Mouse (Mus musculus) hindbrain, embryonic 13.5 days (tissue): ENCODE data around the gene Igsf3. TPM values are rescaled to one million over a fixed set of nuclear protein-coding genes. Genes with fewer than 3 reads are reported as not detected.

ENCODE experiments used
- ATAC-seq: fragments of 200-750 bp; cut with Nextera tagmentation; 2 replicates; pipeline ENCODE4 v1.8.0; 2017; ENCODE audit warnings: moderate TSS enrichment; ENCODE audit not compliant: low FRiP score
- H3K27ac ChIP-seq: fragments of 300-500 bp; sonication (generic); 2 replicates; pipeline ENCODE4 v1.5.1; 2015; ENCODE audit warnings: inconsistent platforms, mild to moderate bottlenecking, moderate library complexity
- H3K27me3 ChIP-seq: fragments of 300-500 bp; sonication (generic); 2 replicates; pipeline ENCODE4 v1.6.1; 2015; ENCODE audit warnings: mild to moderate bottlenecking, inconsistent platforms
- H3K36me3 ChIP-seq: fragments of 300-500 bp; sonication (generic); 2 replicates; pipeline ENCODE4 v1.6.1; 2015; ENCODE audit warnings: mild to moderate bottlenecking, inconsistent platforms
- H3K4me1 ChIP-seq: fragments of 300-500 bp; sonication (generic); replicated peaks from 2 replicates; pipeline ENCODE4 v1.6.1; 2015; ENCODE audit warnings: inconsistent platforms
- H3K4me2 ChIP-seq: fragments of 300-500 bp; sonication (generic); 2 replicates; pipeline ENCODE4 v1.6.1; 2015; ENCODE audit warnings: inconsistent platforms, mild to moderate bottlenecking, moderate library complexity
- H3K4me3 ChIP-seq: fragments of 300-500 bp; sonication (generic); 2 replicates; pipeline ENCODE4 v1.5.1; 2015; ENCODE audit warnings: mild to moderate bottlenecking, inconsistent platforms
- H3K9ac ChIP-seq: fragments of 300-500 bp; sonication (generic); 2 replicates; pipeline ENCODE4 v1.6.1; 2015; ENCODE audit warnings: mild to moderate bottlenecking, inconsistent platforms
- H3K9me3 ChIP-seq: fragments of 300-500 bp; sonication (generic); 2 replicates; pipeline ENCODE4 v1.6.1; 2016; ENCODE audit warnings: inconsistent platforms
- WGBS: fragments of 180-500 bp; shearing (Covaris S2); methylation state at CpG from one replicate; pipeline ENCODE4 v1.1.7; 2015; 5-methylcytosine and 5-hydroxymethylcytosine counted together
- polyA plus RNA-seq: library from polyadenylated mRNA; unstranded; fragments of >200 nt; fragmentation: Nextera tagmentation; extraction: Ambion mirVana; gene quantifications from 2 replicates; pipeline ENCODE4 v1.2.1, GENCODE M21; 2015

The Igsf3 gene
- polyA plus RNA-seq, 1 experiment from 2014 or later, result 87.9 TPM

- Histone ChIP-seq H3K27ac (peak overlapping the region; percentile 90), H3K27me3 (0 out of 2 replicates have a peak, but pooled peaks cover 3% of the 10 kb centered on the region), H3K4me3 (peak overlapping the region; percentile 85), H3K9ac (peak overlapping the region; percentile 97), H3K9me3 (no peaks in the 10 kb centered on the region), H3K36me3 (no peaks in the 10 kb centered on the region), H3K4me1 (peaks cover 58% of the 10 kb centered on the region), H3K4me2 (peak overlapping the region; percentile 89)
- 0% methylated on average over 12 of the region's 12 CpGs for WGBS
- ATAC-seq, result 0 out of 2 replicates have a peak, but pooled peaks have one; percentile 33
Measured at GRCm38 (mm10) chr3:101378102-101378501, 1.2 kb downstream of the Igsf3 start.

- peak overlapping the region; percentile 97 for H3K9ac ChIP-seq
- H3K4me1 ChIP-seq, result peaks cover 73% of the 10 kb centered on the region
- no peaks in the 10 kb centered on the region for H3K9me3 ChIP-seq
- peak overlapping the region; percentile 68; the same call in 1 of the 2 replicates for H3K27ac ChIP-seq
- WGBS, result 14% methylated on average over 4 of the region's 4 CpGs
- H3K36me3 ChIP-seq, result no peaks in the 10 kb centered on the region
- H3K4me3 ChIP-seq, result peak overlapping the region; percentile 85
- H3K27me3 ChIP-seq, result no peaks in the 10 kb centered on the region
- 0 out of 2 replicates have a peak, but pooled peaks have one; percentile 11 for ATAC-seq
- peak overlapping the region; percentile 89 for H3K4me2 ChIP-seq
Measured at GRCm38 (mm10) chr3:101379789-101380188, 2.9 kb downstream of the Igsf3 start.

GRCm38 (mm10) chr3:101381691-101382090 lies 4.8 kb downstream of the Igsf3 start:
- ATAC-seq, result no peak
- Histone ChIP-seq H3K9me3 (no peaks in the 10 kb centered on the region), H3K27ac (no peak overlapping the region), H3K36me3 (no peaks in the 10 kb centered on the region), H3K9ac (no peak overlapping the region), H3K27me3 (no peaks in the 10 kb centered on the region), H3K4me3 (peak overlapping the region; percentile 85), H3K4me2 (peak overlapping the region; percentile 89), H3K4me1 (peaks cover 83% of the 10 kb centered on the region)
- WGBS, result 78% methylated on average over 5 of the region's 5 CpGs

- WGBS, result 56% methylated on average over 4 of the region's 4 CpGs
- Histone ChIP-seq H3K36me3 (no peaks in the 10 kb centered on the region), H3K27me3 (no peaks in the 10 kb centered on the region), H3K9ac (no peak overlapping the region), H3K9me3 (no peaks in the 10 kb centered on the region), H3K4me3 (no peak overlapping the region), H3K4me1 (peaks cover 85% of the 10 kb centered on the region), H3K4me2 (peak overlapping the region; percentile 89), H3K27ac (no peak overlapping the region)
- ATAC-seq, result no peak
Measured at GRCm38 (mm10) chr3:101382751-101383150, 5.9 kb downstream of the Igsf3 start.

- Histone ChIP-seq H3K4me2 (no peak overlapping the region), H3K9ac (no peak overlapping the region), H3K4me3 (no peak overlapping the region), H3K36me3 (no peaks in the 10 kb centered on the region), H3K4me1 (peaks cover 84% of the 10 kb centered on the region), H3K27ac (0 out of 2 replicates have a peak overlapping the region, but pooled peaks have one; percentile 40), H3K9me3 (no peaks in the 10 kb centered on the region), H3K27me3 (no peaks in the 10 kb centered on the region)
- WGBS, result 41% methylated on average over 8 of the region's 8 CpGs
- ATAC-seq, result no peak
Measured at GRCm38 (mm10) chr3:101386430-101387016, 9.6 kb downstream of the Igsf3 start.

GRCm38 (mm10) chr3:101387849-101388248 lies 11.0 kb downstream of the Igsf3 start:
- H3K4me2 ChIP-seq, result peak overlapping the region; percentile 34
- no peaks in the 10 kb centered on the region for H3K9me3 ChIP-seq
- ATAC-seq, result no peak
- H3K27me3 ChIP-seq, result no peaks in the 10 kb centered on the region
- no peak overlapping the region for H3K9ac ChIP-seq
- 8% methylated on average over 7 of the region's 10 CpGs for WGBS
- H3K4me1 ChIP-seq, result peaks cover 83% of the 10 kb centered on the region
- no peaks in the 10 kb centered on the region for H3K36me3 ChIP-seq
- H3K27ac ChIP-seq, result no peak overlapping the region
- H3K4me3 ChIP-seq, result no peak overlapping the region

- 82% methylated on average over 3 of the region's 3 CpGs for WGBS
- Histone ChIP-seq H3K4me1 (peaks cover 84% of the 10 kb centered on the region), H3K4me2 (no peak overlapping the region), H3K27me3 (no peaks in the 10 kb centered on the region), H3K4me3 (no peak overlapping the region), H3K9me3 (no peaks in the 10 kb centered on the region), H3K27ac (no peak overlapping the region), H3K36me3 (no peaks in the 10 kb centered on the region), H3K9ac (0 out of 2 replicates have a peak overlapping the region, but pooled peaks have one; percentile 29)
- ATAC-seq, result no peak
Measured at GRCm38 (mm10) chr3:101389566-101389965, 12.7 kb downstream of the Igsf3 start.

- peaks cover 85% of the 10 kb centered on the region for H3K4me1 ChIP-seq
- H3K4me2 ChIP-seq, result no peak overlapping the region
- no peaks in the 10 kb centered on the region for H3K27me3 ChIP-seq
- ATAC-seq, result no peak
- no peaks in the 10 kb centered on the region for H3K36me3 ChIP-seq
- H3K9ac ChIP-seq, result peak overlapping the region; percentile 11; the same call in 1 of the 2 replicates
- H3K27ac ChIP-seq, result peak overlapping the region; percentile 35; the same call in 1 of the 2 replicates
- WGBS, result 51% methylated on average over 9 of the region's 9 CpGs
- H3K4me3 ChIP-seq, result no peak overlapping the region
- no peaks in the 10 kb centered on the region for H3K9me3 ChIP-seq
Measured at GRCm38 (mm10) chr3:101390472-101390871, 13.6 kb downstream of the Igsf3 start.

GRCm38 (mm10) chr3:101391991-101392390 lies 15.1 kb downstream of the Igsf3 start:
- H3K9ac ChIP-seq, result no peak overlapping the region
- no peak overlapping the region for H3K4me2 ChIP-seq
- no peak overlapping the region for H3K4me3 ChIP-seq
- peaks cover 93% of the 10 kb centered on the region for H3K4me1 ChIP-seq
- no peak overlapping the region for H3K27ac ChIP-seq
- no peaks in the 10 kb centered on the region for H3K36me3 ChIP-seq
- no peaks in the 10 kb centered on the region for H3K9me3 ChIP-seq
- WGBS, result 94% methylated on average over 6 of the region's 6 CpGs
- H3K27me3 ChIP-seq, result no peaks in the 10 kb centered on the region
- no peak for ATAC-seq

- Histone ChIP-seq H3K4me3 (no peak overlapping the region), H3K27ac (0 out of 2 replicates have a peak overlapping the region, but pooled peaks have one; percentile 12), H3K4me1 (peaks cover 98% of the 10 kb centered on the region), H3K36me3 (no peaks in the 10 kb centered on the region), H3K9ac (no peak overlapping the region), H3K9me3 (no peaks in the 10 kb centered on the region), H3K4me2 (no peak overlapping the region), H3K27me3 (no peaks in the 10 kb centered on the region)
- WGBS, result 83% methylated on average over 6 of the region's 6 CpGs
- ATAC-seq, result no peak
Measured at GRCm38 (mm10) chr3:101393103-101393644, 16.3 kb downstream of the Igsf3 start.

GRCm38 (mm10) chr3:101393659-101394539 lies 17.0 kb downstream of the Igsf3 start:
- H3K4me1 ChIP-seq, result peaks cover 98% of the 10 kb centered on the region
- H3K27ac ChIP-seq, result peak overlapping the region; percentile 46; the same call in 1 of the 2 replicates
- H3K4me2 ChIP-seq, result 0 out of 2 replicates have a peak overlapping the region, but pooled peaks have one; percentile 6
- no peak overlapping the region for H3K4me3 ChIP-seq
- no peaks in the 10 kb centered on the region for H3K27me3 ChIP-seq
- H3K9ac ChIP-seq, result no peak overlapping the region
- H3K36me3 ChIP-seq, result no peaks in the 10 kb centered on the region
- peak; percentile 32; the same call in 1 of the 2 replicates for ATAC-seq
- 52% methylated on average over 19 of the region's 19 CpGs for WGBS
- H3K9me3 ChIP-seq, result no peaks in the 10 kb centered on the region

- no peaks in the 10 kb centered on the region for H3K9me3 ChIP-seq
- H3K27ac ChIP-seq, result peak overlapping the region; percentile 48; the same call in 1 of the 2 replicates
- H3K4me1 ChIP-seq, result peaks cover 98% of the 10 kb centered on the region
- H3K36me3 ChIP-seq, result no peaks in the 10 kb centered on the region
- ATAC-seq, result no peak
- H3K4me3 ChIP-seq, result no peak overlapping the region
- WGBS, result 46% methylated on average over 5 of the region's 5 CpGs
- no peak overlapping the region for H3K4me2 ChIP-seq
- H3K9ac ChIP-seq, result peak overlapping the region; percentile 43; the same call in 1 of the 2 replicates
- no peaks in the 10 kb centered on the region for H3K27me3 ChIP-seq
Measured at GRCm38 (mm10) chr3:101395341-101395740, 18.5 kb downstream of the Igsf3 start.
